Mouse (Mus musculus) neural tube, embryonic 13.5 days (tissue): ENCODE results near the gene Mlxipl. TPM values are rescaled to one million over a fixed set of nuclear protein-coding genes. Genes with fewer than 3 reads are reported as not detected.

ENCODE experiments used
- ATAC-seq: fragments of 200-750 bp; cut with Nextera tagmentation; 2 replicates; pipeline ENCODE4 v1.8.0; 2017; ENCODE audit warnings: low read depth, mild to moderate bottlenecking, moderate TSS enrichment, moderate library complexity
- H3K27ac ChIP-seq: fragments of 300-500 bp; sonication (generic); replicated peaks from 2 replicates; pipeline ENCODE4 v1.5.1; 2015; ENCODE audit warnings: moderate library complexity, mild to moderate bottlenecking, inconsistent platforms
- H3K27me3 ChIP-seq: fragments of 300-500 bp; sonication (generic); 2 replicates; pipeline ENCODE4 v1.6.1; 2015; ENCODE audit warnings: mild to moderate bottlenecking, inconsistent platforms
- H3K36me3 ChIP-seq: fragments of 300-500 bp; sonication (generic); 2 replicates; pipeline ENCODE4 v1.6.1; 2015; ENCODE audit warnings: mild to moderate bottlenecking, inconsistent platforms
- H3K4me1 ChIP-seq: fragments of 300-500 bp; sonication (generic); replicated peaks from 2 replicates; pipeline ENCODE4 v1.6.1; 2015; ENCODE audit warnings: inconsistent platforms
- H3K4me2 ChIP-seq: fragments of 300-500 bp; sonication (generic); 2 replicates; pipeline ENCODE4 v1.6.1; 2015; ENCODE audit warnings: inconsistent platforms, mild to moderate bottlenecking, moderate library complexity
- H3K4me3 ChIP-seq: fragments of 300-500 bp; sonication (generic); 2 replicates; pipeline ENCODE4 v1.5.1; 2015; ENCODE audit warnings: mild to moderate bottlenecking, inconsistent platforms
- H3K9ac ChIP-seq: fragments of 300-500 bp; sonication (generic); 2 replicates; pipeline ENCODE4 v1.6.1; 2015; ENCODE audit warnings: moderate library complexity, mild to moderate bottlenecking, inconsistent platforms
- H3K9me3 ChIP-seq: fragments of 300-500 bp; sonication (generic); 2 replicates; pipeline ENCODE4 v1.6.1; 2016; ENCODE audit warnings: inconsistent platforms
- WGBS: fragments of 180-500 bp; shearing (Covaris S2); methylation state at CpG from one replicate; pipeline ENCODE4 v1.1.7; 2015; 5-methylcytosine and 5-hydroxymethylcytosine counted together
- polyA plus RNA-seq: library from polyadenylated mRNA; unstranded; fragments of >200 nt; fragmentation: Nextera tagmentation; extraction: Ambion mirVana; gene quantifications from 2 replicates; pipeline ENCODE4 v1.2.1, GENCODE M21; 2015

Mlxipl gene
- polyA plus RNA-seq, 1 experiment from 2014 or later, result 0.56 TPM

GRCm38 (mm10) chr5:135086871-135087270, 2.8 kb upstream of the Mlxipl start:
- Histone ChIP-seq H3K9me3 (no peaks in the 10 kb centered on the region), H3K4me3 (no peak overlapping the region), H3K27ac (no peak overlapping the region), H3K27me3 (peaks cover 50% of the 10 kb centered on the region), H3K4me1 (no peaks in the 10 kb centered on the region), H3K9ac (no peak overlapping the region), H3K36me3 (no peaks in the 10 kb centered on the region), H3K4me2 (no peak overlapping the region)
- ATAC-seq, result no peak
- WGBS, result 71% methylated on average over 4 of the region's 4 CpGs

- no peak for ATAC-seq
- Histone ChIP-seq H3K4me2 (no peak overlapping the region), H3K9ac (no peak overlapping the region), H3K9me3 (no peaks in the 10 kb centered on the region), H3K36me3 (no peaks in the 10 kb centered on the region), H3K27me3 (peaks cover 16% of the 10 kb centered on the region), H3K27ac (no peak overlapping the region), H3K4me3 (no peak overlapping the region), H3K4me1 (no peaks in the 10 kb centered on the region)
- WGBS, result 72% methylated on average over 1 of the region's 1 CpGs
These were observed 11.3 kb downstream of the Mlxipl start for GRCm38 (mm10) chr5:135100981-135101380.

- 65% methylated on average over 11 of the region's 11 CpGs for WGBS
- no peak overlapping the region for H3K4me2 ChIP-seq
These were observed 14.4 kb downstream of the Mlxipl start for GRCm38 (mm10) chr5:135103999-135104660.

GRCm38 (mm10) chr5:135106758-135107256, 17.1 kb downstream of the Mlxipl start:
- peak; percentile 87 for ATAC-seq
- WGBS, result 0% methylated on average over 48 of the region's 48 CpGs
- Histone ChIP-seq H3K4me1 (peaks cover 20% of the 10 kb centered on the region), H3K27me3 (peaks cover 64% of the 10 kb centered on the region), H3K4me2 (peak overlapping the region; percentile 86), H3K4me3 (peak overlapping the region; percentile 49), H3K27ac (no peak overlapping the region), H3K36me3 (no peaks in the 10 kb centered on the region), H3K9ac (peak overlapping the region; percentile 60), H3K9me3 (no peaks in the 10 kb centered on the region)

More at GRCm38 (mm10) chr5:135103999-135104660, 14.4 kb downstream of the Mlxipl start:
- Histone ChIP-seq H3K4me3 (no peak overlapping the region), H3K27me3 (peaks cover 48% of the 10 kb centered on the region), H3K9ac (no peak overlapping the region), H3K36me3 (no peaks in the 10 kb centered on the region), H3K9me3 (no peaks in the 10 kb centered on the region), H3K27ac (no peak overlapping the region), H3K4me1 (peaks cover 20% of the 10 kb centered on the region)
- ATAC-seq, result no peak

- Histone ChIP-seq H3K36me3 (no peaks in the 10 kb centered on the region), H3K9me3 (no peaks in the 10 kb centered on the region), H3K27me3 (peaks cover 64% of the 10 kb centered on the region), H3K4me1 (peaks cover 20% of the 10 kb centered on the region), H3K9ac (no peak overlapping the region), H3K4me3 (peak overlapping the region; percentile 49; the same call in 1 of the 2 replicates), H3K27ac (no peak overlapping the region), H3K4me2 (peak overlapping the region; percentile 86)
- WGBS, result 12% methylated on average over 40 of the region's 40 CpGs
- peak; percentile 38; the same call in 1 of the 2 replicates for ATAC-seq
These were observed 18.1 kb downstream of the Mlxipl start for GRCm38 (mm10) chr5:135107521-135108501.

- H3K4me3 ChIP-seq, result no peak overlapping the region
- H3K36me3 ChIP-seq, result no peaks in the 10 kb centered on the region
- H3K27me3 ChIP-seq, result peaks cover 64% of the 10 kb centered on the region
- 52% methylated on average over 6 of the region's 6 CpGs for WGBS
- H3K4me1 ChIP-seq, result peaks cover 20% of the 10 kb centered on the region
- no peaks in the 10 kb centered on the region for H3K9me3 ChIP-seq
- no peak for ATAC-seq
- no peak overlapping the region for H3K27ac ChIP-seq
- no peak overlapping the region for H3K9ac ChIP-seq
- H3K4me2 ChIP-seq, result no peak overlapping the region
These were observed 19.3 kb downstream of the Mlxipl start for GRCm38 (mm10) chr5:135109017-135109416.

- 91% methylated on average over 3 of the region's 3 CpGs for WGBS
- no peak for ATAC-seq
- H3K36me3 ChIP-seq, result no peaks in the 10 kb centered on the region
These were observed 19.7 kb downstream of the Mlxipl start for GRCm38 (mm10) chr5:135109426-135109825.

GRCm38 (mm10) chr5:135109976-135110375, 20.3 kb downstream of the Mlxipl start:
- WGBS, result 73% methylated on average over 6 of the region's 6 CpGs
- H3K36me3 ChIP-seq, result no peaks in the 10 kb centered on the region
- no peak overlapping the region for H3K9ac ChIP-seq
- H3K4me2 ChIP-seq, result no peak overlapping the region
- no peak overlapping the region for H3K27ac ChIP-seq
- peaks cover 20% of the 10 kb centered on the region for H3K4me1 ChIP-seq
- H3K9me3 ChIP-seq, result no peaks in the 10 kb centered on the region
- ATAC-seq, result no peak
- H3K4me3 ChIP-seq, result no peak overlapping the region
- peaks cover 57% of the 10 kb centered on the region for H3K27me3 ChIP-seq

More at GRCm38 (mm10) chr5:135109426-135109825, 19.7 kb downstream of the Mlxipl start:
- H3K4me2 ChIP-seq, result no peak overlapping the region
- no peak overlapping the region for H3K4me3 ChIP-seq
- no peak overlapping the region for H3K9ac ChIP-seq
- peaks cover 62% of the 10 kb centered on the region for H3K27me3 ChIP-seq
- no peak overlapping the region for H3K27ac ChIP-seq
- H3K9me3 ChIP-seq, result no peaks in the 10 kb centered on the region
- H3K4me1 ChIP-seq, result peaks cover 20% of the 10 kb centered on the region

GRCm38 (mm10) chr5:135113782-135114181, 24.1 kb downstream of the Mlxipl start:
- WGBS, result 85% methylated on average over 12 of the region's 12 CpGs
- ATAC-seq, result no peak
- H3K9me3 ChIP-seq, result no peaks in the 10 kb centered on the region
- H3K4me2 ChIP-seq, result no peak overlapping the region
- H3K4me1 ChIP-seq, result no peaks in the 10 kb centered on the region
- H3K9ac ChIP-seq, result no peak overlapping the region
- H3K36me3 ChIP-seq, result no peaks in the 10 kb centered on the region
- no peak overlapping the region for H3K27ac ChIP-seq
- H3K4me3 ChIP-seq, result no peak overlapping the region
- peaks cover 20% of the 10 kb centered on the region for H3K27me3 ChIP-seq

- H3K9ac ChIP-seq, result no peak overlapping the region
- no peak overlapping the region for H3K4me2 ChIP-seq
- no peak for ATAC-seq
- H3K27me3 ChIP-seq, result peaks cover 5% of the 10 kb centered on the region; the same call in 1 of the 2 replicates
- 91% methylated on average over 8 of the region's 8 CpGs for WGBS
- H3K27ac ChIP-seq, result no peak overlapping the region
- H3K4me1 ChIP-seq, result no peaks in the 10 kb centered on the region
- H3K4me3 ChIP-seq, result no peak overlapping the region
- no peaks in the 10 kb centered on the region for H3K36me3 ChIP-seq
- H3K9me3 ChIP-seq, result no peaks in the 10 kb centered on the region
These were observed 25.6 kb downstream of the Mlxipl start for GRCm38 (mm10) chr5:135115241-135115640.

GRCm38 (mm10) chr5:135118589-135119081, 28.9 kb downstream of the Mlxipl start:
- no peak for ATAC-seq
- no peaks in the 10 kb centered on the region for H3K36me3 ChIP-seq
- no peaks in the 10 kb centered on the region for H3K9me3 ChIP-seq
- H3K27me3 ChIP-seq, result peaks cover 24% of the 10 kb centered on the region
- H3K9ac ChIP-seq, result no peak overlapping the region
- H3K4me2 ChIP-seq, result no peak overlapping the region
- no peaks in the 10 kb centered on the region for H3K4me1 ChIP-seq
- no peak overlapping the region for H3K27ac ChIP-seq
- H3K4me3 ChIP-seq, result no peak overlapping the region
- WGBS, result 32% methylated on average over 6 of the region's 6 CpGs

- H3K27me3 ChIP-seq, result peaks cover 27% of the 10 kb centered on the region
- H3K36me3 ChIP-seq, result no peaks in the 10 kb centered on the region
- H3K4me3 ChIP-seq, result no peak overlapping the region
- H3K4me1 ChIP-seq, result no peaks in the 10 kb centered on the region
- no peak overlapping the region for H3K4me2 ChIP-seq
- ATAC-seq, result no peak
- H3K27ac ChIP-seq, result no peak overlapping the region
- H3K9me3 ChIP-seq, result no peaks in the 10 kb centered on the region
- WGBS, result 70% methylated on average over 4 of the region's 4 CpGs
- H3K9ac ChIP-seq, result no peak overlapping the region
These were observed 31.1 kb downstream of the Mlxipl start for GRCm38 (mm10) chr5:135120753-135121152.
